Mouse (Mus musculus) lung, postnatal 0 days (tissue): ENCODE measurements around the gene Klk5. TPM values are rescaled to one million over a fixed set of nuclear protein-coding genes. Genes with fewer than 3 reads are reported as not detected.

Experiments used
- ATAC-seq: fragments of 200-750 bp; cut with Nextera tagmentation; 2 replicates; pipeline ENCODE4 v1.8.0; 2017; ENCODE audit warnings: moderate library complexity
- DNase-seq: peaks from one replicate; pipeline ENCODE4 v3.0.0-alpha.2; 2016; ENCODE audit warnings: low spot score
- H3K27ac ChIP-seq: fragments of 300-500 bp; sonication (generic); 2 replicates; pipeline ENCODE4 v1.5.1; 2014; ENCODE audit warnings: antibody characterized with exemption, mild to moderate bottlenecking, low read length, mixed read lengths
- H3K27me3 ChIP-seq: fragments of 300-500 bp; sonication (generic); replicated peaks from 2 replicates; pipeline ENCODE4 v1.6.1; 2014; ENCODE audit warnings: low read length, mixed read lengths; ENCODE audit not compliant: insufficient read depth
- H3K36me3 ChIP-seq: fragments of 300-500 bp; sonication (generic); 2 replicates; pipeline ENCODE4 v1.6.1; 2014; ENCODE audit warnings: low read length, mixed read lengths; ENCODE audit not compliant: insufficient read depth
- H3K4me1 ChIP-seq: fragments of 300-500 bp; sonication (generic); 2 replicates; pipeline ENCODE4 v1.6.1; 2014; ENCODE audit warnings: antibody characterized with exemption, low read depth, low read length, mixed read lengths; ENCODE audit not compliant: insufficient read depth
- H3K4me2 ChIP-seq: fragments of 300-500 bp; sonication (generic); replicated peaks from 2 replicates; pipeline ENCODE4 v1.6.1; 2014; ENCODE audit warnings: low read depth, mild to moderate bottlenecking, low read length, moderate library complexity, mixed read lengths
- H3K4me3 ChIP-seq: fragments of 300-500 bp; sonication (generic); 2 replicates; pipeline ENCODE4 v1.5.1; 2014; ENCODE audit warnings: low read depth, low read length
- H3K9ac ChIP-seq: fragments of 300-500 bp; sonication (generic); replicated peaks from 2 replicates; pipeline ENCODE4 v1.6.1; 2014; ENCODE audit warnings: low read depth, mild to moderate bottlenecking
- H3K9me3 ChIP-seq: fragments of 300-500 bp; sonication (generic); 2 replicates; pipeline ENCODE4 v1.6.1; 2016; ENCODE audit warnings: low read length, mixed read lengths
- CTCF ChIP-seq: IDR thresholded peaks from 2 replicates; pipeline ENCODE4 v1.5.1; 2016; ENCODE audit warnings: antibody characterized with exemption, mild to moderate bottlenecking
- EP300 ChIP-seq: IDR thresholded peaks from 2 replicates; pipeline ENCODE4 v1.6.1; 2016; ENCODE audit warnings: antibody characterized with exemption, mild to moderate bottlenecking, control low read depth
- WGBS: fragments of 180-500 bp; shearing (Covaris S2); extraction: QIAGEN DNeasy Blood & Tissue Kit; methylation state at CpG from one replicate; pipeline ENCODE4 v1.1.7; 2014; 5-methylcytosine and 5-hydroxymethylcytosine counted together
- polyA plus RNA-seq: library from polyadenylated mRNA; unstranded; fragments of >200 nt; fragmentation: Nextera tagmentation; extraction: Ambion mirVana; gene quantifications from 2 replicates; pipeline ENCODE4 v1.2.1, GENCODE M21; 2015

The Klk5 gene
- polyA plus RNA-seq, 1 experiment from 2014 or later: not detected

- no peak for DNase-seq
- Histone ChIP-seq H3K4me3 (no peak overlapping the region), H3K36me3 (no peaks in the 10 kb centered on the region), H3K27ac (no peak overlapping the region), H3K9ac (no peak overlapping the region), H3K4me2 (no peak overlapping the region), H3K9me3 (no peaks in the 10 kb centered on the region), H3K4me1 (no peaks in the 10 kb centered on the region), H3K27me3 (no peaks in the 10 kb centered on the region)
- no peak for TF ChIP-seq EP300
- no peak for TF ChIP-seq CTCF
- no peak for ATAC-seq
- WGBS: 20% methylated on average over 4 of the region's 4 CpGs
Observed at GRCm38 (mm10) chr7:43882346-43882745, 40.6 kb downstream of the Klk5 start.

- TF ChIP-seq CTCF (no peak), EP300 (no peak)
- ATAC-seq: no peak
- H3K4me2 ChIP-seq: no peak overlapping the region
- H3K27ac ChIP-seq: no peak overlapping the region
- H3K4me3 ChIP-seq: no peak overlapping the region
- no peaks in the 10 kb centered on the region for H3K4me1 ChIP-seq
- no peaks in the 10 kb centered on the region for H3K36me3 ChIP-seq
- no peaks in the 10 kb centered on the region for H3K9me3 ChIP-seq
- 31% methylated on average over 4 of the region's 4 CpGs for WGBS
- no peak for DNase-seq
- no peaks in the 10 kb centered on the region for H3K27me3 ChIP-seq
- H3K9ac ChIP-seq: no peak overlapping the region
Observed at GRCm38 (mm10) chr7:43882811-43883210, 41.0 kb downstream of the Klk5 start.

- Histone ChIP-seq H3K36me3 (no peaks in the 10 kb centered on the region), H3K4me1 (no peaks in the 10 kb centered on the region), H3K27me3 (no peaks in the 10 kb centered on the region), H3K27ac (no peak overlapping the region), H3K9ac (no peak overlapping the region), H3K4me3 (no peak overlapping the region), H3K4me2 (no peak overlapping the region), H3K9me3 (no peaks in the 10 kb centered on the region)
- peak; percentile 18 for DNase-seq
- TF ChIP-seq EP300 (no peak), CTCF (peak; percentile 75)
- no peak for ATAC-seq
- WGBS: 11% methylated on average over 14 of the region's 14 CpGs
Observed at GRCm38 (mm10) chr7:43883547-43883946, 41.8 kb downstream of the Klk5 start.

- no peaks in the 10 kb centered on the region for H3K27me3 ChIP-seq
- no peaks in the 10 kb centered on the region for H3K9me3 ChIP-seq
- 49% methylated on average over 5 of the region's 5 CpGs for WGBS
- H3K4me3 ChIP-seq: no peak overlapping the region
- no peak overlapping the region for H3K4me2 ChIP-seq
- no peak overlapping the region for H3K9ac ChIP-seq
- H3K36me3 ChIP-seq: no peaks in the 10 kb centered on the region
- H3K27ac ChIP-seq: no peak overlapping the region
- DNase-seq (no peak), ATAC-seq (no peak)
- H3K4me1 ChIP-seq: no peaks in the 10 kb centered on the region
- TF ChIP-seq EP300: no peak
- no peak for TF ChIP-seq CTCF
Observed at GRCm38 (mm10) chr7:43891365-43891764, 49.6 kb downstream of the Klk5 start.

- Histone ChIP-seq H3K27ac (no peak overlapping the region), H3K9ac (no peak overlapping the region), H3K4me2 (no peak overlapping the region), H3K4me1 (no peaks in the 10 kb centered on the region), H3K9me3 (no peaks in the 10 kb centered on the region), H3K36me3 (no peaks in the 10 kb centered on the region), H3K4me3 (no peak overlapping the region), H3K27me3 (no peaks in the 10 kb centered on the region)
- DNase-seq (no peak), ATAC-seq (no peak)
- TF ChIP-seq EP300 (no peak), CTCF (no peak)
- WGBS: 30% methylated on average over 3 of the region's 3 CpGs
Observed at GRCm38 (mm10) chr7:43891788-43892187, 50.0 kb downstream of the Klk5 start.

GRCm38 (mm10) chr7:43894836-43895235 lies 53.1 kb downstream of the Klk5 start:
- Histone ChIP-seq H3K9me3 (no peaks in the 10 kb centered on the region), H3K27me3 (no peaks in the 10 kb centered on the region), H3K4me1 (no peaks in the 10 kb centered on the region), H3K9ac (no peak overlapping the region), H3K36me3 (no peaks in the 10 kb centered on the region), H3K4me3 (no peak overlapping the region), H3K27ac (no peak overlapping the region), H3K4me2 (no peak overlapping the region)
- no peak for TF ChIP-seq EP300
- peak; percentile 96 for TF ChIP-seq CTCF
- ATAC-seq (peak; percentile 85), DNase-seq (peak; percentile 64)
- 16% methylated on average over 1 of the region's 1 CpGs for WGBS

Other genes starting within 250 kb of the Klk5 start
- 0.08 and 0.27 TPM in 2 replicates for gene Zfp819, start 234.8 kb upstream of the Klk5 start, polyA plus RNA-seq
- gene Ceacam18, start 207.3 kb upstream of the Klk5 start, polyA plus RNA-seq: 0.07 and 0.08 TPM in 2 replicates
- 3.2 and 4.0 TPM in 2 replicates for gene Siglece, start 181.8 kb upstream of the Klk5 start, polyA plus RNA-seq
- gene Ctu1, start 170.0 kb upstream of the Klk5 start, polyA plus RNA-seq: 8.5 and 9.0 TPM in 2 replicates
- 0.31 and 0.39 TPM in 2 replicates for gene Klk14, start 151.6 kb upstream of the Klk5 start, polyA plus RNA-seq
- gene Klk13, start 129.4 kb upstream of the Klk5 start, polyA plus RNA-seq: 4.8 and 6.3 TPM in 2 replicates
- gene Klk12, start 73.1 kb upstream of the Klk5 start, polyA plus RNA-seq: not detected in 2 replicates
- gene Klk11, start 67.4 kb upstream of the Klk5 start, polyA plus RNA-seq: 1.2 and 1.3 TPM in 2 replicates
- 2.6 and 4.2 TPM in 2 replicates for gene Klk10, start 60.9 kb upstream of the Klk5 start, polyA plus RNA-seq
- 0.15 and 0.25 TPM in 2 replicates for gene Klk9, start 50.1 kb upstream of the Klk5 start, polyA plus RNA-seq
- gene Klk8, start 44.4 kb upstream of the Klk5 start, polyA plus RNA-seq: 41.9 and 47.1 TPM in 2 replicates
- not detected in 2 replicates for gene Klk7, start 30.7 kb upstream of the Klk5 start, polyA plus RNA-seq
- not detected in 2 replicates for gene Klk6, start 17.5 kb upstream of the Klk5 start, polyA plus RNA-seq
- not detected in 2 replicates for gene Klk4, start 39.2 kb downstream of the Klk5 start, polyA plus RNA-seq
- gene Klk15, start 91.8 kb downstream of the Klk5 start, polyA plus RNA-seq: not detected in 2 replicates
- not detected in 2 replicates for gene Klk1b8, start 108.7 kb downstream of the Klk5 start, polyA plus RNA-seq
- not detected in 2 replicates for gene Klk1b1, start 124.8 kb downstream of the Klk5 start, polyA plus RNA-seq
- not detected in 2 replicates for gene Klk1b9, start 134.1 kb downstream of the Klk5 start, polyA plus RNA-seq
- not detected in 2 replicates for gene Klk1b11, start 153.9 kb downstream of the Klk5 start, polyA plus RNA-seq
- gene Klk1b26, start 170.2 kb downstream of the Klk5 start, polyA plus RNA-seq: not detected in 2 replicates
- gene Klk1b27, start 210.3 kb downstream of the Klk5 start, polyA plus RNA-seq: not detected in 2 replicates